Mouse (Mus musculus): ENCODE measurements around the gene Nit1.

DNA sequence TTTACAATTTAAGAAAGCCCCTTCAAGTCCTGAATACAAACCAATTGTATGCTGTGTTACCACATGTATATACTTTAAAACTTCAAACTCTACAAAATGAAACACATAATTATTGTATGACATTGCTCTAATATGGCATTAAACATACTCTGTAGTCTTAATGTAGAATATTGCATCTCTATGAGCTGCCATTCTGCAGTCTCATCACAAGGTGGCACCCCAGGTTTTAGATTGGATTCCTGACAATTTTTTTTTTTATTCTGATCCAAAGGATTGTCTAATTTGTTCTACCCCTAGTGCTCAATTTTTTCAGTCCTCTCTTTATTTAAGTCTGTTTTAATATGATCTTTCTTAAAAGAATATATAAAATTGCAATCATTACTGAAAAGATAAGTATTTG lies 24.0 kb downstream of the Nit1 start:
- TF ChIP-seq MYC (IDR thresholded peaks at IDR 0.05; ENCODE audit: low read depth, low read length): no peak
- no peak; the same call in 1 of the 2 replicates for TF ChIP-seq POLR2A (IDR thresholded peaks at IDR 0.05; ENCODE audit: low read depth, low read length)
- TF ChIP-seq MXI1 (IDR thresholded peaks at IDR 0.05; ENCODE audit: low read depth, low read length): no peak
- peak in 1 of 2 experiments; percentile 93; a peak in 3 of 4 replicates for TF ChIP-seq CTCF (conservative IDR thresholded peaks at IDR 0.05 in 1 of 2, IDR thresholded peaks at IDR 0.05 in 1 of 2; ENCODE audit: low read depth in 2 of 2, low read length in 2 of 2)
